Mouse (Mus musculus) cortical plate, adult 2 months (tissue): Measurements from ENCODE around the gene Nolc1. TPM values are rescaled to one million over a fixed set of nuclear protein-coding genes. Genes with fewer than 3 reads are reported as not detected.

Source experiments
- H3K27ac ChIP-seq: fragments of 200-500 bp; 2 replicates; pipeline ENCODE4 v1.5.1; 2012; ENCODE audit warnings: low read length, control low read depth, inconsistent platforms; ENCODE audit not compliant: insufficient read depth
- H3K4me1 ChIP-seq: fragments of 200-500 bp; 2 replicates; pipeline ENCODE4 v1.6.1; 2011; ENCODE audit warnings: low read length; ENCODE audit not compliant: control insufficient read depth, insufficient read depth
- H3K4me3 ChIP-seq: fragments of 200-500 bp; 2 replicates; pipeline ENCODE4 v1.5.1; 2011; ENCODE audit warnings: mild to moderate bottlenecking, low read length, control low read depth; ENCODE audit not compliant: insufficient read depth
- CTCF ChIP-seq: fragments of 200-500 bp; IDR thresholded peaks from 2 replicates; pipeline ENCODE4 v1.5.1; 2011; ENCODE audit warnings: mild to moderate bottlenecking, control low read depth, low read length; ENCODE audit not compliant: insufficient read depth; ENCODE audit errors: extremely low read depth
- POLR2A ChIP-seq: fragments of 200-500 bp; IDR thresholded peaks from 2 replicates; pipeline ENCODE4 v1.6.1; 2011; ENCODE audit warnings: mild to moderate bottlenecking, low read length, control low read depth; ENCODE audit not compliant: insufficient read depth; ENCODE audit errors: extremely low read depth
- polyA plus RNA-seq: library from polyadenylated mRNA; depleted of rRNA; stranded (reverse); fragments of >200 nt; gene quantifications from 2 replicates; pipeline ENCODE4 v1.2.3, GENCODE M21; 2012; rRNA removed

The Nolc1 gene
- polyA plus RNA-seq, 1 experiment: 38.3 TPM

DNA sequence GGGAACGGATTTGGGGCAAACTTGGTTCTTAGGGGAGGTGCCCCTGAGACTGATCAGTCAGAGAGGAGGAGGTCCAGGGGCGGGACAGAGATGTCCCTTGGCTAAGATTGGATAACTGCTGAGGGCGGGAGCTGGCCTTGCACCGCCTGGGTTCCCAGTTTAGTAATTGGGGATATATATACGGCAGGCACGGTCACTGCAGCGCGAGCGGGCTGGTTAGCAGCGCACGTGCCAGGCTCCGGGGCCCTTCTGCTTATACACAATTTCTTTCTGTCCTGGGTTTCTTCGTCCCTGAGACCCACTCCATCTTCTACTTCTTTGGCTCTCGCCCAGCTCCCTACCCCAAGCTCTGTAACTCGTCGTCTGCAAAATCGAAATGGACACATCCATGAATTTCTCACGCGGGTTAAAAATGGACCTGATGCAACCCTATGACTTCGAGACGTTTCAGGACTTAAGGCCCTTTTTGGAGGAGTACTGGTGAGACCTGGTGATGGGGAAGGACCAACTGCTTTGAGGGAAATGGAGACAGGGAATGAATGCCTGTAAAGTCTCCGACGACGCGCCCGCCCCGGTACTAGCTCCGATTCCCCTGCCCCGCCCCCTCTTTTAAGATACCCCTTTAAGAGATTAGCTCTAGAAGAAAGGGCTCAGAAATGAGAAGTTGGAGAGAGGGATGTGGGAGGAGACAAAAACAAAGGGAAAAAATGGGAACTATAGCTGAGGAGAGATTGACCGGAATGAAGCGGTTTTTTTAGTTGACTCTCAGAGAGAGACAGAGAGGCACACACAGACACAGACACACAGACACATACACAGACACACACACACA is 56.2 kb downstream of the Nolc1 start, which contains the start of gene Elovl3:
Elovl3 (plus strand) TSS at position 204 of the 832 bp plus-strand sequence.
- Histone ChIP-seq H3K27ac (no peak within 1 kb of the TSS), H3K4me3 (no peak within 1 kb of the TSS), H3K4me1 (no peaks in the 10 kb centered on the region)
- no peak for TF ChIP-seq POLR2A

DNA sequence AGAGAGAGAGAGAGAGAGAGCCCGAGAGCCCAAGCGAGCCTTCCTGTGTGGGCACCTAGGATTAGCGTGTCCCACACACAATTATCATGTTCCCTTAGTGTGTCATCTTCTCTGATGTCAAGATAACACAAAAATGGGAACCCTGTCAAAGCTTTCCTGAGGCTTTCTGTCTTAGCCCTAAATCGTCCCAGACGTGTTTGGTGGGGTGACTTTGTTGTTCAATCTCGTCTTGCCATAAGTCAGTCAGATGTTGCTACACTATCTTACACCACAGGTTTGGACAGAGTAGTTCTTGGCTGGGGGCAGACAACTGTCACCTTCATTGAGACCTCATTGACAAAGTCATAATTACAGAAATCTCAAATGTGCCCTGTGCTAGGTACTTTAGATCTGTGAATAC is 56.9 kb downstream of the Nolc1 start:
- Histone ChIP-seq H3K4me1 (no peaks in the 10 kb centered on the region), H3K4me3 (no peak overlapping the region), H3K27ac (no peak overlapping the region)
- TF ChIP-seq POLR2A (no peak), CTCF (no peak)

Other genes starting within 250 kb of the Nolc1 start
- gene Armh3, start 77.4 kb upstream of the Nolc1 start, polyA plus RNA-seq: 16.0 and 16.2 TPM in 2 replicates
- gene Hps6, start 72.4 kb upstream of the Nolc1 start, polyA plus RNA-seq: 4.9 TPM in 2 replicates
- gene Pprc1, start 31.0 kb upstream of the Nolc1 start, polyA plus RNA-seq: 13.4 and 16.1 TPM in 2 replicates
- 159 and 161 TPM in 2 replicates for gene Ldb1, start 30.6 kb upstream of the Nolc1 start, polyA plus RNA-seq
- not detected in 2 replicates for gene Elovl3, start 56.0 kb downstream of the Nolc1 start, polyA plus RNA-seq
- gene Pitx3, start 72.5 kb downstream of the Nolc1 start, polyA plus RNA-seq: 0.06 TPM in 1 of 2 replicates, not detected in the other
- 68.7 and 74.1 TPM in 2 replicates for gene Gbf1, start 76.6 kb downstream of the Nolc1 start, polyA plus RNA-seq
- gene Nfkb2, start 228.5 kb downstream of the Nolc1 start, polyA plus RNA-seq: 2.4 and 2.8 TPM in 2 replicates